Mouse (Mus musculus): ENCODE data around the gene Mest.

- TF ChIP-seq CTCF (conservative IDR thresholded peaks at IDR 0.05; ENCODE audit: low read length): no peak
- TF ChIP-seq NANOG (IDR thresholded peaks at IDR 0.05; ENCODE audit: borderline replicate concordance, low read length): no peak
Measured at GRCm38 (mm10) chr6:30723331-30723730, at the start of gene Mest.
